Mouse (Mus musculus) T-helper 1 cell (primary cell): ENCODE data around the gene Bpi.

Source experiments
- in situ Hi-C: fragments of 300-600 bp; cut with MboI, MseI; formaldehyde crosslinking; loops from one replicate; pipeline ENCODE4 v1.15.1; 2025; ENCODE audit warnings: high pct_unique_total_duplicates

The Bpi gene

DNA sequence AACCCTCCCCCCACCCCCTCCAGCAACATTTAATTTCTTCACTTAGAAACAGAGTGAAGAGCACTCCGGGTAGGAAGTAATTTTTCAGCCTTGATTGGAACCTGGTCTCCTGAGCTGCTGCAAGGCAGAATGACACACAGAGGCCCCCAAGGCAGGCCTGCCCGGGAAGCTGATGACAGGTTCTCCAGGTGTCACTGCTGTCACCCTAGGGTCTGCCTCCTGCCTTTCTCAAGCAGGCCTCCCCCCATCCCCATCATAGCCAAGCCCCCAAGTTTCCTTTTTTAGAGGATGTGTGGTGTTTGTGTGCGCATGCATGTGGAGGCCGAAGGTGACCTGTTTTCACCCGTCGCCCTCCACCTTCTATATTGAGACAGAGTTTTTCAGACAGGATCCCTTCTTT is 25.9 kb downstream of the Bpi start:
- in situ Hi-C loops: loop anchor here (5.0 kb wide), 1 partner anchor 59 kb away; no protein-coding TSS in a partner anchor

DNA sequence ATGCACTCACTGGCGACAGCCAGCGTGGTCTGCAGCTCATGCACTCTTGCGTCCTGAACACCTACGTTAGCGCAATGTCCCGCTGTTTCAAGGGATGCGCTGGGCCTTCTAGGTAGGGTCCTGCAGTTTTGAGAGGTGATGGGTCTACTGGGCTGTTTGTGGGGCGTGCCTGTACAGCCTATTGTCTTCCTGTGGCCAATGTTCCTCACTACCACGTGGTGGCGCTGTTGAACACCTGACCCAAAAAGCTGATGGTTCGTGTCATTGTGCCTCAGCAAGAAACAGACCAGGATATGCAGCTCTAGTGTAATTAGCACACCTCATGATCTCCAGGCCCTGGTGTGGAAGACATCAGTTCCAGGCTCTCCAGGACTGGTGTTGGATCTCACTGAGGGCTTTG is 26.7 kb downstream of the Bpi start:
- in situ Hi-C loops: loop anchor here (5.0 kb wide), 1 partner anchor 58 kb away; no protein-coding TSS in a partner anchor

DNA sequence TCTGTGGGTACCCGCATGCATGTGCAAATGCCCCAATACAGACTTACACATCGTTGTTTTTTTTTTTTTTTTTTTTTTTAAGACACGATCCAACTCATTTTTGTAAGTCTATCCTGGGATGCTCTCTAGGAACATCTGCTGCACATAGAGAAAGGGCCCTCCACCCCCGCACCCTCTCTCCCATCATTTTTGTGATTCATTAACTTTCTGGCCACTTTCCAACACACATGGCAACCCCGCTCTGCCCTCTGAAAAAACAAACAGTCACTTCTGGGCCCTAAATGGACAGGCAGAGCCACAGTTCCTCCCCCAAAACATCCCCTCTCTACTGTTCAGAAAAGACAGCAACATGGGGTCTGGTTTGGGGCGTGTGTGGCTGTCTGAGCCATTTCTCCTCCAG is 27.8 kb downstream of the Bpi start:
- in situ Hi-C loops: no loop called here

DNA sequence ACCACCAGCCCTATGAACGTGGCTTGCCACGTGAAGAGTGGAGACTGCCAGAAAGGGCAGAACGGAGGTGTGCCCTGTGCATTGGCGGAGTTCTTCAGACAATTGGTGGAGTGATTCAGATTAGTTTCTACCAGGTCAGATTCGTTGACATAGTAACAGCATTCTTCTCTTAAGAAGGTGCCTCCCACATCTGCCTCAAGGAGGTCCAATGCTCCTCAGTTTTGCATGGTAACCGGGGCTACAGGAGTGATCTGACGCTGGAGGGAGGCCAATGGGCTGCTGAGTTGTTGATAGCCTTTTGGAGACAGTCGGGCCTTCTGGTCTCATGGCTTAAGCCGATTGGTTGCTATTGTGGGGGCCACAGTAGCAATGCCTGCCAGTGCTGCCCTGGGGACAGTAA is 37.8 kb downstream of the Bpi start:
- in situ Hi-C loops: no loop called here

DNA sequence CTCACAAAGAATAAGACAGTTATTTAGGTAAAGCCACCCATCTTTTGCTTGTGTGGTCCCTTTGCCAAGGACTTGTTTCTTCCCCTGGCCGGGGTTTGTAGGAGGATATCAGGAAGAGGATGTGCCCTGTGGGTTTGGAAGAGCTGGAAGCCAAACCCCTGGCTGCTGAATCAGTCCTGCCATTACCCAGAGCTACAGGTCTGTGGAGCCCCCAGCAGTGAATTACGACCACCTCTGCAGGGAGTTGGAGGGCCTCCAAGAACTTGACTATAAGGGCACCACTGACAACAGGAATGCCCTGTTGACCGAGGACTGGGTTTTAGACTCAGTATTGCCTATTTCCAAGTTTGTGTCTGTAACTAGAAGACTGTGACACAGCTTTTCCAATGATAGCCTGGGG is 41.3 kb downstream of the Bpi start:
- in situ Hi-C loops: no loop called here

DNA sequence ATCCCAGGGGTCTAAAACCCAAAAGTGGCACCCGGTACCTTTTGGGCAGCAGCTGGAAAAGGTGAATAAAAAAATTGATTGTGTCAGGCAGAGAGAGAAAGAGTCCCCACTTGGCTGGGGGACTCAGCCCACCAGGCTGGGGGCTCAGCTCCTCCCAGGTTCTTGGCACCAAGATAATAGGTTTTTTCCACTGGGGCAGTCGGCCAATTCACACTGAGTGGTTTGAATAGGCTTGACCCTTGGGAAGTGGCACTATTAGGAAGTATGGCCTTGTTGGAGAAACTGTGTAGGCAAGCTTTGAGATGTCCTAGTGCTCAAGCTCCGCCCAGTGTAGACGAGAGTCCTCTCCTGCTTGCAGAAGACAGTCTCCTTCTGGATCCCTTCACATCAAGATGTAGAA is 41.8 kb downstream of the Bpi start:
- in situ Hi-C loops: no loop called here

DNA sequence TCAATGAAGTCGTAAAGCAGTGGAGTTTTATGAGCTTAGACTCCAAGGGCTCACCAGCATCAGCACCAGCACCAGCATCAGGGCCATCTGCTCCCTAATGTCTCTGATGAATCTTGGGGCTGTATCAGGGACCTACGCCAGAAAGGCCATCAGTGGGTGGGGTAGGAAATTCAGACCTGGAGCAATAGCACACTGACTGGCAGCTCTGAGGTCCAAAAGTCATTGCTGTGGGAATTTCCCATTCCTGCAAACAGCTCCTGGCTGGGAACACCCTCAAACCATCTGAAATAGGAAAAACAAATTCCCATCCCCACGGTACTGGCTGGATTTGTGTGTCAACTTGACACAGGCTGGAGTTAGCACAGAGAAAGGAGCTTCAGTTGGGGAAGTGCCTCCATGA is 44.9 kb downstream of the Bpi start:
- in situ Hi-C loops: no loop called here

DNA sequence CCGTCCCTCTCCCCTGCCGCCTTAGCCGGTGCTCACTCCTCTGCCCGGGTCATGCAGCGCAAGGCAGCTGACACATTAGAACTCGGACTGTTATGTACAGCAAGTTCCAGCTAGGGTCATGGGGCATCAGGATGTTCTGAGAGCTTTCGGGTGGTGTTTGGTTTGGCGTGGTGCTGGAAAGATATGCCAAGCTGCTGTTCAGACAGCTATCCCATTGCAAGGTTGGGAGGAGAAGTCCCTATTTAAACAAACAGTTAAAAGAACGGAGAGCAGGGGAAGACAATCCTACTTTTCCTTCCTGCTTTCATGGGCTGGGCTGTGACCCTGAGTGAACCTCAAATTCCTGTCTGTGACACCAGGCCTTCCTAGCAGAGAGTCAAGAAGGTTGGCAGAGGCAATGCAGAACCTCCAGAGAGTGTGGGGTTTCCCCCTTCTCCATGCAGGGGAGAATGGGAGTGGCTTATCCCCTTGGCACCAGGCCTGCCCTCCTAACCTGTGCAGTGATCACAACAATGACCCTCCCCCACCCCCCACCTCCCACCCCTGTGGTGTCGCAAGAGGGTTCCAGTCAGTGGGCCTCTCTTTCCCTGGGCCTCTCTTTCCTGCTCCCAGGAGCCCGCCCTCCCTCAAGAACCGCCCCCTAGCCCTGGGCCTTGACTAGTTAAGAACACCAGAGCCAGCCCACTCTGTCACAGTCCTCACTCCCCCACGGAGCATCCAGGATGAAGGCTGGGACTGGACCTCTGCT is 48.2 kb downstream of the Bpi start, which contains the start of gene Lbp:
TSS of gene Lbp (plus strand) at position 546 of the 748 bp plus-strand sequence.
- in situ Hi-C loops: no loop called here

DNA sequence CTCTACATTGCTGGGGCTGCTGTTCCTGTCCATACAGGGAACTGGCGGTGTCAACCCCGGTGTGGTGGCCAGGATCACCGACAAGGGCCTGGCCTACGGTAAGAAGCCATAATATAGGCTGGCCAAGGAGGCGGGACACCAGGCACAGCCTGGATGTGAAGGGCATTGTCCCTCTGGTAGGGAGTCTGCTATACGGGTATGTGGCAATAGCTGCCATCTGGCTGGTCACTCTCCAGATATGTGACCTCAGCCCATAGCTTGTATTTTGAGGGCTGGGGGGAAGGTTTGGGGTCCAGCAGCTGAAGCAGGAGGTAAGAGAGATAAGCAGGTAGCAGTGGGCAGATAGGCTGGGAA is 48.8 kb downstream of the Bpi start:
- in situ Hi-C loops: no loop called here

DNA sequence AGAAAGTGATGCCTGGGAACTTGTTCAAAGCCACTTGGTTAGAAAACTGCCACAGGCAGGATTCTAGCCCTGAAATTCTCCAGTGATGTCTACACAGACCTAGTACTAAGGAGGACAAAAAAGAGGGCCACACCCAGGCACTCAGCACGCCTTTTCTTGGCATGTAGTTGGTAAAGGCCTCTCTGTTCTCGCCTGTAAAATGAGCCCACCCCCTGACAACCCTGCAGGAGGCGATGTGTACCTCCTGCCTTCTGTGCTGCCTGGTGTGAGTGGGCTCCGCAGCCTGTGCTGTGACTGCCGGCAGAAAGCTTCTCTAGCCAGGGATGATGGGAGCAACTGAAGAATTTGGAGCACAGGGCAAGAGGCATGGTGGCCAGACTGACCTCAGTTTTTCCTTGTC is 50.4 kb downstream of the Bpi start:
- in situ Hi-C loops: no loop called here

DNA sequence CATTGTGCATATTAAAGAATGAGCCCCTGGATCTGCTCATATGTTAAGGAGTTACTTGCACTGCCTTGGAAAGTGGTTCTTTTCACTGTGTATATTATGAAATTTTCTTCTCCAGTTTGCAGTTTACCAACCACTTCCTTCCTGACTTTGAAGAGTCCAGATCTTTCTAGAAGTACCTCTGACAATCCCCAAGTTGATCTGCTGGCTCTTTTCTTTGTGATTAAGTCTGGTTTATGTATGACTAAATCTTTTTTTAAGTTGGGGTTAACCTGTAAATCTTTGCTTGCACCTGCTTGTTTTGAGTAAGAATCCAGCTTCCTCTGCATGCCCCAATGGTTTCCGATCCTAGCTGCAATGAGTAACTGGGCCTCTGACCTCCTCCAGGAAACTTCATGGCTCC is 55.2 kb downstream of the Bpi start:
- in situ Hi-C loops: no loop called here

DNA sequence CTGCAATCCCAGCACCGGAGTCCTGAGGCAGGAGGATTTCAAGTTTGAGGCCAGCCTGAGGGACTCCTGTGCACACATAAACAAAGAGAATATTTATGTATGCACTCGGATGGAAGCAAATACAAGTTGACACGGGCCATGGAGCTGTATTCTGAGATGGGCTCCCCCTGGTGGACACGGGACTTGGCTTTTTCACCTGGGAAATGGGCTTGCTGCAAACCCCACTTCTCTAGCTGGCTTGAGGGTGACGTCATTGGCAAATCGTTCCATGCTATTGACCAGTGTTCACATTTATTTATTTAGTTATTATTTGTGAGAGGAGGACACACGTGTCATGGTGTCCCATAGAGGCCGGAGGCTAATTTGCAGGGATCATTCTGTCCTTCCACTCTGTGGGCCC is 58.5 kb downstream of the Bpi start:
- in situ Hi-C loops: no loop called here

DNA sequence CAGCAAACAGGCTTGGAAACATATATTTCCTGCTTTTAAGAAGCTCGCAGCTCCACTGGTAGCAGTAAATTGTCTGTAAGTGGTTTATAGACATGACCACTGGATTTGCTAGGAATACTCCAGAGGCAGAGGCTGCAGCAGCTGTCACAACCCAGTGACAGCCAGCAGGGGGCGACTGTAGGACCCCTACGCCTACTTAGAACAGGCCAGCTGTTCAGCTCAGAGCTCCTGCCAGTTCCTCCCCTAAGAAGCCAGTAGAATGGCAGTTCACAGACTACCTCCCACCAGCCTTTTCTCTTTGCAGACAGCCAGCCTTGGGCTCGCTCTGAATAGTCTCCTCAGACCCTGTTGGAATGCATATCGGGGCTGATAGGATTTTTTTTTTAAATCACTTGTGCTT is 59.1 kb downstream of the Bpi start:
- in situ Hi-C loops: no loop called here

DNA sequence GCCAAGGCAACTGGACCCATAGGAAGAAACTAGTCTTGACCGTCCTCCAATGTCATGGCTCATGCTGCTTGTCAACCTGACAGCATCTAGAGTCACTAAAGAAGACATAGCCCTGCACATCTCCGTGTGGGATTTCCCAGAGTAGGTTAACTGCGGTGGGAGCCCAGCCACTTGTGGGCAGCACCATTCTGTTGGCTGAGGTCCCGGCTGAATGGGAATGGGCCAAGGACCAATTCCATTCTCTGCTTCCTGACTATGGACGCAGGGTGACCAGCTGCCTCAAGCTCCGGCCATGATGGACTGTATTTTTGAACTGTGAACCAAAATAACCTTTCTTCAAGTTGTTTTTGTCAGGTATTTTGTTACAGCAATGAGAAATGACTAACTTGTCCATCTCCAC is 63.7 kb downstream of the Bpi start:
- in situ Hi-C loops: no loop called here

DNA sequence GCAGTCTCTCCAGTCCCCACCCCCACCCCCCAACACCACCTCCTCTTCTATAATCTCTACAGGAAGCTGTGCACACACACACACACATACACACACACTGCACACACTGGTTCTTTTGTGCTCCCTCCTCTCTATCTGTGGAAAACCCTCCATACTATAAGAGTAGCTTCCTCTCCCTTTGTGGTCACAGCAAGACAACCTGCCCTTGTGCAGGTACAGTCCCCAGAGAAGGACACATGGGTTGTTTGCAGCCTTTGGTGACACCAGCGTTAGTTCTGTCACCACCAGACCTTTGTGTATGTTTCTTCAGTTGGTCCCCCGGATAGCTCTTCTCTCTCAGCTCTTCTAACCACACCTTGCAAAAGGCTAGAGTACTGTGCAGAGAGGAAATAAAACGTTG is 65.0 kb downstream of the Bpi start:
- in situ Hi-C loops: no loop called here

DNA sequence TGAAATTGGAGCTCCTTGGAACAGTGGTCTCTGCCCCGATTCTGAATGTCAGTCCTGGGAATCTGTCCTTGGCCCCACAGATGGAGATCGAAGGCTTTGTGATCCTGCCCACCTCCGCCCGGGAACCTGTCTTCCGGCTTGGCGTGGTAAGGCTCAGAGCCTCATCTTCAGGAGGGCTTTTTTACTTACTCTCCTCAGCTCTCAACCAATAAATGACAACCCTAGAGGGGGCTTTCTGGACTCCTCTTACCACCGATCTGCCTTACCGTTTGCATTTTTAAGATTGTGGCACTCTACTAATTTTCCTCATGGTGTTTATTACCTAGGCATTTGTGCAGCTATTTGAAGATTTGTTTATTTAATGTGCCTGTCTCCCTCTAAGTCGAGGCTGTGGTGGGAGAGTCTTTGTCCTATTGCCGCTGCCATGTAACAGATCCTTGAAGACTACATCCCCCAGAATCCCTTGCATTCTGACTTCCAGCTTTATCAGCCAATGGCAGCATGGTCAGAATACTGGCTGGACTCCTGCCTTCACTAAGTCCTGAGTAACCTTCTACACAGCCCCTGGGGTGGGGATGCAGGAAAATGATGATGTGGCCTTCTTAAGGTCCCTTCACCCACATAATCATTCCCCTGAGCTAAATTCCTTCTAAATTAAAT is 66.8 kb downstream of the Bpi start:
- in situ Hi-C loops: no loop called here

DNA sequence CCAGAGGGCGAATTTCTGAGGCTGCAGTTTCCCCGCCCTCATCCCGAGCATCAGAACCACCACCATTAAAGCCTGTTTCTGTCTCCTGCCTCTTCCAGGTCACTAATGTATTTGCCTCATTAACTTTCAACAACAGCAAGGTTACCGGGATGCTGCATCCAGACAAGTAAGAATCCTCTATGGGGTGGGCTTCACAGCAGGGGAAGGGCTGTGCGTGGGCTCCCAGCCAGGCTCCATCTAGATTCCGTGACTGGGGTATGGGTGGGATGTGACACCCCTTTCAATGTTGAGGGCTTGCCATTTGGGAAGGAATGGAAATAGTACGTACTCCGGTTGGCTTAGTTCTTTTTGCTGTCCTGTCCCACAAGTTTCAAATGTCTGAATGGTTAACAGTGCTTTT is 67.7 kb downstream of the Bpi start:
- in situ Hi-C loops: no loop called here
